ENCODE assay signal across 24 mouse cellular contexts in the genomic region with DNA sequence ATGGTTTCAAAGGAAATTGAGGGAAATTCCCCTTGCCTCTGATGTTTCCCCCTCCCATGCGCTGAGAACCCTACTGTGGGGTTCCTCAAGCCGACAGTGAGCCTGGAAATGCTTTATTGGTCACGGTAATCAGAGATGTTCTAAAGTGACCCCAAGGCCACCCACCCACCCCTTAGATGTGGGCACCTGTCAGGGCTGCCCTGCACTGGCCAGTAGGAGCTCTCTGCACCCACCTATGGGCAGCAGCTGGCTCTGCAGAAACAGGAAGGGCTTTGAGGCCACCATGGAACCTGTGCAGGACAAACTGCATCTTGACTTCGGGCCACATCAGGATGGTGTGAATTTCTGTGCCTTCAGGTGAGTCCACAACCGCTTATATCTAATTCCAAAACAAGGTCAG.
A peak's percentile ranks its signal among the peaks of the same experiment; 100 is the strongest.
DNase-seq lines count a peak whose midpoint lies in the region; ATAC-seq and TF ChIP-seq lines count a peak whose summit lies in the region.
"Had no signal": no experiment of that assay in that cellular context is flagged by ENCODE, and none has a peak within 500 bp of the region (broad histone marks: within the 10 kb centered on the region; RNA-seq: fewer than 3 reads in every experiment).

No protein-coding gene starts in this region.

- no peaks in the 10 kb centered on the region for H3K27me3 ChIP-seq in heart, embryonic 11.5 days (ENCODE audit: control insufficient read depth, insufficient read depth, low read length)
- H3K27me3 ChIP-seq in heart, embryonic 15.5 days: no peaks in the 10 kb centered on the region
- H3K27me3 ChIP-seq in lung, postnatal 0 days (replicated peaks; ENCODE audit: insufficient read depth, low read length): no peaks in the 10 kb centered on the region
- H3K27me3 ChIP-seq: embryonic facial prominence, embryonic 12.5 days; hindbrain, embryonic 12.5 days; hindbrain, embryonic 15.5 days had no signal

- H3K4me3 ChIP-seq in heart, embryonic 11.5 days (ENCODE audit: low read depth, low read length): no peak overlapping the region
- H3K4me3 ChIP-seq in heart, embryonic 15.5 days: no peak overlapping the region
- no peak overlapping the region for H3K4me3 ChIP-seq in lung, postnatal 0 days (ENCODE audit: low read depth, low read length)
- H3K4me3 ChIP-seq: embryonic facial prominence, embryonic 12.5 days; embryonic facial prominence, embryonic 15.5 days; gastrocnemius, adult 2 months; hindbrain, embryonic 12.5 days; hindbrain, embryonic 15.5 days had no signal

- no peak overlapping the region for H3K9ac ChIP-seq in heart, embryonic 11.5 days (ENCODE audit: low read depth, low read length)
- no peak overlapping the region for H3K9ac ChIP-seq in heart, embryonic 15.5 days
- no peak overlapping the region for H3K9ac ChIP-seq in lung, postnatal 0 days (replicated peaks; ENCODE audit: low read depth)
- H3K9ac ChIP-seq: embryonic facial prominence, embryonic 12.5 days; embryonic facial prominence, embryonic 15.5 days; forebrain, postnatal 0 days; hindbrain, embryonic 12.5 days; hindbrain, embryonic 15.5 days had no signal

- H3K4me2 ChIP-seq in heart, embryonic 11.5 days: no peak overlapping the region
- H3K4me2 ChIP-seq in heart, embryonic 15.5 days: no peak overlapping the region
- no peak overlapping the region for H3K4me2 ChIP-seq in lung, postnatal 0 days (replicated peaks; ENCODE audit: low read depth, low read length)
- H3K4me2 ChIP-seq: embryonic facial prominence, embryonic 12.5 days; embryonic facial prominence, embryonic 15.5 days; hindbrain, embryonic 12.5 days; hindbrain, embryonic 15.5 days had no signal

- peak overlapping the region; percentile 7; the same call in 1 of the 2 replicates for H3K27ac ChIP-seq in heart, embryonic 11.5 days (ENCODE audit: low read depth, low read length)
- peak overlapping the region; percentile 57 for H3K27ac ChIP-seq in heart, embryonic 15.5 days
- no peak overlapping the region for H3K27ac ChIP-seq in lung, postnatal 0 days (ENCODE audit: low read length)
- H3K27ac ChIP-seq: embryonic facial prominence, embryonic 12.5 days; embryonic facial prominence, embryonic 15.5 days; gastrocnemius, adult 2 months; hindbrain, embryonic 12.5 days; hindbrain, embryonic 15.5 days had no signal

- TF ChIP-seq EP300 in lung, postnatal 0 days (IDR thresholded peaks at IDR 0.05): no peak

- peaks cover 21% of the 10 kb centered on the region for H3K4me1 ChIP-seq in heart, embryonic 11.5 days (ENCODE audit: control insufficient read depth, insufficient read depth, low read length)
- H3K4me1 ChIP-seq in heart, embryonic 15.5 days (replicated peaks): peaks cover 32% of the 10 kb centered on the region
- H3K4me1 ChIP-seq in lung, postnatal 0 days (ENCODE audit: insufficient read depth, low read depth, low read length): no peaks in the 10 kb centered on the region
- H3K4me1 ChIP-seq: embryonic facial prominence, embryonic 12.5 days; embryonic facial prominence, embryonic 15.5 days; hindbrain, embryonic 15.5 days had no signal

- no peaks in the 10 kb centered on the region for H3K9me3 ChIP-seq in heart, embryonic 11.5 days (replicated peaks; ENCODE audit: control insufficient read depth, low read length)
- no peaks in the 10 kb centered on the region for H3K9me3 ChIP-seq in heart, embryonic 15.5 days (replicated peaks)
- no peaks in the 10 kb centered on the region for H3K9me3 ChIP-seq in lung, postnatal 0 days (ENCODE audit: low read length)
- H3K9me3 ChIP-seq: embryonic facial prominence, embryonic 12.5 days; embryonic facial prominence, embryonic 15.5 days; hindbrain, embryonic 12.5 days; hindbrain, embryonic 15.5 days had no signal

- no peaks in the 10 kb centered on the region for H3K36me3 ChIP-seq in heart, embryonic 11.5 days (ENCODE audit: control insufficient read depth, insufficient read depth, low read length)
- no peaks in the 10 kb centered on the region for H3K36me3 ChIP-seq in heart, embryonic 15.5 days
- no peaks in the 10 kb centered on the region for H3K36me3 ChIP-seq in lung, postnatal 0 days (ENCODE audit: insufficient read depth, low read length)
- H3K36me3 ChIP-seq: embryonic facial prominence, embryonic 12.5 days; embryonic facial prominence, embryonic 15.5 days; hindbrain, embryonic 12.5 days; hindbrain, embryonic 15.5 days had no signal

- TF ChIP-seq CTCF in lung, postnatal 0 days (IDR thresholded peaks at IDR 0.05): 0 out of 2 replicates have a peak, but pooled peaks have one; percentile 4

- ATAC-seq in heart, embryonic 11.5 days (replicated peaks; ENCODE audit: insufficient number of reproducible peaks, low FRiP score, low TSS enrichment): no peak
- ATAC-seq in heart, embryonic 15.5 days (replicated peaks; ENCODE audit: insufficient number of reproducible peaks, insufficient read depth, low FRiP score, low read depth): no peak
- ATAC-seq in lung, postnatal 0 days: no peak
- ATAC-seq: CD4-positive, CD25-positive, alpha-beta regulatory T cell, adult 4 months; forebrain, embryonic 14.5 days; forebrain, postnatal 0 days; intestine, postnatal 0 days had no signal

- no peak for DNase-seq in heart, adult 18-20 months
- no peak for DNase-seq in heart, postnatal 10 days
- DNase-seq in lung, postnatal 0 days (ENCODE audit: low spot score): no peak
- DNase-seq in lung, adult 18-20 months: no peak
- DNase-seq in gastrocnemius, postnatal 4 days (ENCODE audit: low spot score in 2 of 2): no peak
- DNase-seq: adrenal gland, adult 2 months; adrenal gland, postnatal 14 days; cerebellum, adult 11 months; cerebellum, adult 2 months; cerebellum, adult 9-11 months; cerebellum, postnatal 25 days; forebrain, postnatal 0 days; gastrocnemius, adult 2 months; gastrocnemius, postnatal 14 days; kidney, adult 2 months had no signal

- intact Hi-C loops in heart, postnatal 10 days (cut with DNase I): no loop called here

- 65% methylated on average over 5 of the region's 5 CpGs for WGBS in heart, embryonic 11.5 days (ENCODE audit: insufficient replicate concordance)
- 73% methylated on average over 5 of the region's 5 CpGs for WGBS in heart, embryonic 15.5 days
- 78% methylated on average over 5 of the region's 5 CpGs for WGBS in lung, postnatal 0 days
